Mouse (Mus musculus) spleen, postnatal 10 days (tissue): Measurements from ENCODE around the gene Phox2b.

ENCODE experiments used
- DNase-seq, 2 experiments: peaks; one replicate each; pipeline ENCODE4 v3.0.0; 2021 to 2022; ENCODE audit warnings: low spot score in 2 of 2

Phox2b gene

DNA sequence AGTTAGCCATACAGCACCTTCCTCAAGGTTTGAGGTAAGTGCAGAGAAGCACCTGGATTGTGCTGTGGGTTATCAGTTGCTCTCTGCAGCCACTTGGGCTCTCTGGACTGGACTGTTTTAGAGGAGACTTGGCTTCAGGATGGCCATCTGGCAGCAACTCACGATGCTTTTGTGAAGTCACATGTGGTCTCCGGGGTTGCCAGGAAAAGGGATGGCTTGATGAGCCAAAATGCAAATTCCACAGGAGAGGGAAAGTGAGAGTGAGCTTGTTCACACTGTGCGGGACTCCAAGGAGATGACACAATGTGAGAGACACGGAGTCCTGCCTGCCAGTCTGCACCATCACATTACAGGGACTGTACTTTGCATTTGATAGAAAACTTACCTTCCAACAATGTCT, 7.3 kb downstream of the Phox2b start:
- DNase-seq = no peak

DNA sequence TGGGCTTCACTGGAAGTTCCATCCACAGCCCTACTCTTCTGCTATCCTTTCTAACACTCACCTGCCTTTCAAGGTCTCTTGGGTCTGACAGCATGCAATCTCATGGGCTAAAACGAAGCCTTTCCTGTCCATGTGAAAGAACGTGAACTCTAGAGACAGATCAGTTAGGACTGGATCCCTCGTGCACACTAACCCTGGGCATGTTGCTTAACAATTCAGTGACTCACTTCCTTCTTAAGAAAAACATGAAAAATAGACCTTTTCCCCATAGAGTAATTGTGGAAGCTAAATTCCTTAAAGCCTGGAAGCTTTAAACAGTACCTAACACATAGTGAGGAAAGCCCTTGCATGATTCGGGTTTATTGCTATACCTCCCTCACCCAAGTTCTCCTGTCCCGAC, 8.2 kb downstream of the Phox2b start:
- no peak for DNase-seq

DNA sequence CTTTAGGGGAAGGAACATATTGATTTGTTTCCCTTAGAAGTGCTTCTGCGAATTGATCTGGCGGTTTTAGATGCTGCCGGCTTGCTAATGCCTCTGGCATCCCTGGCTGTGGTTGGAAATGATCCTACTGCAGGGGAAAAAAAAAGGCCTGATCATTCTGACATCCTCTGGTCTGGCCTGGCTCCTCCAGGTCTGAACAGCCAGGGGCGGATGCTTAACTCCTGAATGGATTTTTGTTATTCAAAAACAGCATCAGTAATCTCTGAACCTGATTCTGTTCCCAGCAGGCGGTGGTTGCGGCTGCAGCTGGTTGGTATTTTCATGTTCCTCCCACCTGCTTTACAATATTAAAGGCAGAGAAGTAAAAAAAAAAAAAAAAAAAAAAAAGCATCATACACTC, 16.0 kb downstream of the Phox2b start:
- no peak for DNase-seq

DNA sequence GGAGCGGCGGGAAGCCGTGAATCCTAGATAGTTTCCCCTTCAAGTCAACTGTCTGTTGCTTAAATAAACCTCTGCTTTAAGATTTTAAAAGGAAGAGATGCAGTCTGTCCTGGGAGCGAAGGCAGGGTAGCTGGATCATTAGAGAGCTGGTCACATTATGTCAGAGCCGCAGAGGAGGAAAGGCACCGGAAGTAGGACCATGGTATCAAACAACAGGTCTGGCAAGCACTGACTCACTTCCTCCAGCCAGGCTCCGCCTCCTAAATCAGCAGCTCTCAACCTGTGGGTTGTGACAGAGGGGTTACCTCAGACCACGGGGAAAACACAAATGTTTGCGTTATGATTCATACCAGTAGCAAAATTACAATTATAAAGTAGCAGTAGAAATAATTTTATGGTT, 35.5 kb downstream of the Phox2b start:
- DNase-seq = no peak

GRCm38 (mm10) chr5:67060519-67060918, 38.6 kb downstream of the Phox2b start:
- DNase-seq = no peak

- DNase-seq = no peak
Observed at GRCm38 (mm10) chr5:67057803-67058202, 41.3 kb downstream of the Phox2b start.

DNA sequence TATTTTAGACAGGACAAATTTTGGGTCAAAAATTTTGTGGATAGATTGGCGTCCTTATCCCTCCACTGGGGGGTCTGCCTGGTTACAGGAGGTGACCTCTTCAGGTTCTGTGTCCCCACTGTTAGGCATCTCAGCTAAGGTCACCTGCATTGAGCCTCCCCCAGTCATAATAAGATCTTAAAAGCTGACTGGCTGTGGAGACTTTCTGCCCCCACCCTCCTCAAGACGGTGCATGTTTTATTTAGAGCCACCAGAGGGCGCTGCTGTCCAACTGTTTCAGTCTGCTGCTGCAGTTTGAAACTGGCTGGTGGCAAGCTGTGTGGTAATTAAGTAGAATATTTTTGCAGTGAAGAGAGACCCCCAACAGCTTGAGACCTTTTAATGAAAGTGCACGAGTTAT, 51.1 kb downstream of the Phox2b start:
- DNase-seq = peak in 1 of 2 experiments; percentile 34
